Mouse (Mus musculus): ENCODE data around the gene 1700102P08Rik.

Gene 1700102P08Rik

DNA sequence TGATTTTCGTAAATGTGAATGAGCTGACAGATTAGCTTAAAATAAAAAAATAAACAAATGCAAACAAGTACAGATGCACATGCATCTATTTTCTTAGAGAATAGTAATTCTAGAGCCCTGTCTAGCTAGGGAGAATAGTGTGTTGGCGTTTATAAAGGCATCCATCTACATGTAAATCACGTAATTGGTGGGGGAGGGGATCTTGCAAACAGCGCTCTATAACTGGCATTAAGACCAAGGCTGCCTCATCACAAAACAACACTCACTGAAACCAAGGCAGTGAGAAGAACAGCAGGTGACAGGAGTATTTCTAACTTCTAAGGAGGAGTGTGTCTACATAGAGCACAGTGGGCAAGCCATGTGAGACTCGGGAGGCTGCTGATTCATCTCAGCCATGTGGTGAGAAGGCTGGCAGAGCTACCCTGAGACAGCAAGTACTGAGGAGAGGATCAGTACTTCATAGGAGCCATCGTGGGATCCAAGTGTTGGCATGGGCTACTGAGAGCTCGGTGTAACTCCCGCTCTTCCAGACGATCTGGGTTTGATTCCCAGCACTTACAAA lies 18.9 kb downstream of the 1700102P08Rik start:
- WGBS, result 42% methylated on average over 9 of the region's 9 CpGs

DNA sequence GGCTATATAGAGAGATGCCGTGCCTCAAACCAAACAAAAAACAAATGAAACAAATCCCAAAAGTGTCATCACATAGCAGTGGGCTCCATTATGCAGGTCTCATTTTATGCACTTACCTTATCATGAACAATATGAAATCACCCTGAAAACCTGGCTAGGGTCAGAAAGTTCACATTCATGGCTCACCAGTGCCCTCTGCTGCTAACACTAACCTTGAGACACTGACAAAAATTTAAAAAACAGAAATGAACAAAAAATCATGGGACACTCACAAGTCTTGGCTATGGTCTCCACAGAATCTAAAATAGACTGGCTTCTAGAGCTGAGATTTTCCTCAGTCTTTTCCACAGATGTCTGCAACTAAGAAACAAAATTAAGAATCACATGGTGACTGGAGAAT lies 19.6 kb downstream of the 1700102P08Rik start:
- WGBS, result 73% methylated on average over 1 of the region's 1 CpGs

DNA sequence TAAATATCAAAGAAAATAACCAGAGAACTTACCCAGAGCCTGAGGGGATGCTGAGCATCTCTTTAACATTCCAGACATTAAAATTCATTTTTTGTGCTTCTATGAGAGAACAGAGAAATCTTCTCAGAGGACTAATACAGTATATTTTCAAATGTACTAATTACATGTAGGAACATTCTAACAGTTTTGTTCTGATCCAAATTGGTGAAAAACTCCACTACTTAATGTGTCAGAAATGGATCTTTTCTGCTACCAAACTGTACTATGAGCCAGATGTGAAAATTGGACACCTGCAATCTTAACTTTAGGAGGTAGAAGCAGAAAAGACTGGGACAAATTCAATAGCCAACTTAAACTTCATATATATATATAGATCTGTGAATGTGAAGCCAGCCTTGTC lies 35.8 kb downstream of the 1700102P08Rik start, which contains the start of gene Ccdc36:
Ccdc36 (minus strand) TSS at position 101 of the 400 bp plus-strand sequence.

DNA sequence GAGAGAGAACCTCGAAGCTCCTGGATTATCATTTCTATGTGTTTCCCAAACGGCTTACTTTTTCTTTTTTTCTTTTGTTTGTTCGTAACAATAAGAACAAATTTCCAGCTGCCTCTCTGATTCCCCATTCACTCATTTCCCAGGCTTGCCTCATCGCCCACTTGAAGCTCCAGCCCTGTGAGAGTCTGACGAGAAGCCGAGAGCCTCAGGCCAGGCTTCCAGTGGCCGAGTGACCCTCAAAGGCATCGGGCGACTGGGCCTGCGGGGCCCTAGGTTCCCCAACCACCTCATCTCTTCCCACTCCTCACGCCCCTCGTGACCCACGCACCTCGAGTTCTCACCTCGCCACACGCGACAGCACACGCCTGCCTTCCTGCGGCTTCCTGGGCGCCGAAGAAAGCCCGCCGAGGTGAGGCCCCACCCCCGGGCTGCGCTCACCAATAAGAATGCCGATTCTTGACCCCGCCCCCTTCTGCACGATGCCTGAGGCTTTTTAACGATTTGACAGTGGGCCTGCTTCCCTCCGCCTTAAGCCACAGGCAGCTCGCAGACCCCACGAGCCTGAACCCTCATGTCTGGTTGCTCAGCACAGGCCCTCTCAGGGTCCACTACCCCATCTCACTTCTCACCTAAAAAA lies 38.9 kb downstream of the 1700102P08Rik start:
- WGBS, result 60% methylated on average over 32 of the region's 32 CpGs

DNA sequence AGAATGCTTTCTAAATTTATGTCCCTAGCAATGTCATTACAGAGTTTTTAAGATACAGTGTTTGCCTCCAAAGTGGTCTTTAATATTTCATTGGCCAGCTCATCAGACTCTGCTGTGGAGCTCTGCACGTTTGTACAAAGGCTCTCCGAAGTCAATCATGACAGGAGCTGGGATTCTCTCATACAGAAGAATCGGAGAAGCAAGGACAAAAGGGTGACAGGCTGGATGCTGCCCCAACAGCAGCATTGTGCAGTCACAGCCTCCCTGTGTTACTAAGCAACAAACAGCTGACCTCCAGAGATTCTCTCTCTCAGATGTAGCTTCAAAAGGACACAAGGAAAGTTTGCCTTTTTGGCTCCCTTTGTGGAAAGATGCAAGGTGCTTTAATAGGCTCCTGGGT lies 43.6 kb downstream of the 1700102P08Rik start, which contains the start of gene BC048562:
BC048562 (plus strand) TSS at position 301 of the 400 bp plus-strand sequence.
- WGBS, result 79% methylated on average over 3 of the region's 3 CpGs

DNA sequence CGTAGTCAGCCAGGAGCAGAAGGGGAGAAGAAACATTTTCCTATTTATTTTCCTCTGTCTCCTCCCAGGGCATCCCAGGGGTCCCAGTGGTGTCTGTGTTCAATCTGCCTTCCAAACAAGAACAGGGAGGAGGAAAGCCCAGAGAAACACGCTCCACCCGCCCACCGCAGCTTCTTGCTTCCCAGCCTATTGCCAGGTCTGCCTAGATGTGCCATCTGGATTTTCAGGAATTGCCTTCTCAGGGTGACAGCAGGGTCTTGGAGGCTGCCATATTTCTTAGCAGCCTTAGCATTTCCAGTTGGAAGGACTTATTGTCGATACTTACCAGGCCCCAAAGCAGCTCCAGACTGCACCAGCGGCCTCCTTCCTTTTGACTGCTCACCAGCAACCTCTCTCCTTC lies 46.6 kb downstream of the 1700102P08Rik start:
- 64% methylated on average over 6 of the region's 6 CpGs for WGBS

DNA sequence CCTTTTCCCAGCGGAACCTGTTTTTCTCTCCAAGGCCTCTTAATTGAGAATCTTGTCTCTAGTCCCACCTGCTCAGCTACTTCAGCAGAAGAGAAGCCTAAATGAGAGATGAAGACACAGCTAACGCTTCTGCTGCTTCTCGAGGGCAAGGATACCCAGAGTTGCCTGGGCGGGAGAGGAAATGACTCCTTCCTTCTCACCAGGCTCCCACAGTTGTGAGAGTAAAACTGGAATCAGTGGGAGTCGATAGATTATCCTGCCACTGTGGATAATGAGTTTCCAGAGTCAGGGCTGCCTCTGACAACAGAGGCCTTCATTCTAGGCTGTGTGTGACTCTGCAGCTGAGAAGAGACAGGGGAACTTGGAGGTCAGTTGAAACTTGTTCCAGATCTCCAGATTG lies 47.9 kb downstream of the 1700102P08Rik start:
- WGBS, result 32% methylated on average over 5 of the region's 5 CpGs

DNA sequence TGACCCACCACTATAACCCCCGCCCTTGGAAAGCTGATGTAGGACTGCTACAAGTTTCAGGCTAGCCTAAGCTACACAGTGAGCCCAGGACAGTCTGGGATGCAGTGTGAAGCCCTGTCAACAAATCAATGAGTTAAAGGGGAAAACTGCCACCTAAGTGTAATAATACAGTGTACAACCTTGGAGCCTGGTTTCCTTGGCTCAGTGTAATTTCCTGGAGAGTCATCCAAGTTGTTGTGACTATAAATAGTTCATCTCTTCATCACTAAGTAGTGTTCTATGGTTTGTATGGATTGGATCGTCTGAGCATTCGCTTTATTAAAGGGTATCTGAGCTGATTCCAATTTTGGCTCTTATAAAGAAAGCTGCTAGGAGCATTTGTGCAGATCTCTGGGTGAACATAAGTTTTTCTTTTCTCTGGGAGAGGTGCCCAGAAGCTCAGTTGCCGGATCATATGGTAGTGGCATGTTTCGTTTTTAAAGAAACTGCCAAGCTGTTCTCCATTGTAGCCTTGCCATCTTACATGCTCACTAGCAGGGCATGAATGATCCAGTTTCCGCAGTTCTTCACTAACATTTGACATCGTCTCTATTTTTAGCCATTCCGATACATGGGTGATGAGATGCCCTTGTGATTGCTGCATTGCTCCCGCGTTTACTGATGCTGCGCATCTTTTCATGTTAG lies 48.8 kb downstream of the 1700102P08Rik start:
- WGBS, result 34% methylated on average over 11 of the region's 11 CpGs

DNA sequence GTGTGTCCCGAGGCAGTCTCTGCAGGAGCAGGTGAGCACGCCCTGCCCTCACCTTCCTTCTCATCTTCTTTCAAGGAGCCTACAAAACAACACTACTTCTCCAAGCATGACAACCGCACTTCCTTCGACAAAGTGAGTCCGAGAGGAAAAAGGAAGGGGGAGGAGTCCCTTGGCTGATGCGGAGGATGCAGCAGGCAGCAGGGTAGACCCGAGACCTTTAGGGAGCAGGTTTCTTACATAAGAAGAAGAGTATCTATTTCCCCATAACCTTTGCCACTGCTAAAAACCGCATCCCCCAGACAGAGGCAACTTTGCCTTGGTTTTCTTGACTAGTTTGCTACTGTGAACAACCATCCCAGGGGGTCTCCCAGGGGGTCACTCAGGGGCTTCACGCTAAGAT lies 52.5 kb downstream of the 1700102P08Rik start:
- WGBS, result 83% methylated on average over 9 of the region's 9 CpGs

DNA sequence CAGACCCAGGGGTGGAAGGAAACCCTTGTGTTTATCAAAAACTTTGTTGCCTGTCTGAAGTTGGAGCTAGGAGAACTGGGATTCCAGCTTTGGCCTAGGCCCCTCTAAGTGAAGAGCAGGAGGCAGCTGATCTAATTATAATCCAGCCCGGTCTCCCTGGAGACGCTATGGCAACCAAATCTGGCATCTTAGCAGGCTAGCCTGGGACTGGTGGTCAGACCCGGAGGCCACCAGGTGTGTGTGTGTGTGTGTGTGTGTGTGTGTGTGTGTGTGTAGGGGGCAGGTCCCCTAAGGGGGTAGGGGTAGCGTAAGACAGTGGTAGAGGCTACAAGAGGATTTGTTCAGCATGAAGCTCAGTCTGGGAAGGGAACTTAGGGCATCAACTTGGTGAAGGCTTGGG lies 57.3 kb downstream of the 1700102P08Rik start:
- WGBS, result 30% methylated on average over 4 of the region's 4 CpGs

DNA sequence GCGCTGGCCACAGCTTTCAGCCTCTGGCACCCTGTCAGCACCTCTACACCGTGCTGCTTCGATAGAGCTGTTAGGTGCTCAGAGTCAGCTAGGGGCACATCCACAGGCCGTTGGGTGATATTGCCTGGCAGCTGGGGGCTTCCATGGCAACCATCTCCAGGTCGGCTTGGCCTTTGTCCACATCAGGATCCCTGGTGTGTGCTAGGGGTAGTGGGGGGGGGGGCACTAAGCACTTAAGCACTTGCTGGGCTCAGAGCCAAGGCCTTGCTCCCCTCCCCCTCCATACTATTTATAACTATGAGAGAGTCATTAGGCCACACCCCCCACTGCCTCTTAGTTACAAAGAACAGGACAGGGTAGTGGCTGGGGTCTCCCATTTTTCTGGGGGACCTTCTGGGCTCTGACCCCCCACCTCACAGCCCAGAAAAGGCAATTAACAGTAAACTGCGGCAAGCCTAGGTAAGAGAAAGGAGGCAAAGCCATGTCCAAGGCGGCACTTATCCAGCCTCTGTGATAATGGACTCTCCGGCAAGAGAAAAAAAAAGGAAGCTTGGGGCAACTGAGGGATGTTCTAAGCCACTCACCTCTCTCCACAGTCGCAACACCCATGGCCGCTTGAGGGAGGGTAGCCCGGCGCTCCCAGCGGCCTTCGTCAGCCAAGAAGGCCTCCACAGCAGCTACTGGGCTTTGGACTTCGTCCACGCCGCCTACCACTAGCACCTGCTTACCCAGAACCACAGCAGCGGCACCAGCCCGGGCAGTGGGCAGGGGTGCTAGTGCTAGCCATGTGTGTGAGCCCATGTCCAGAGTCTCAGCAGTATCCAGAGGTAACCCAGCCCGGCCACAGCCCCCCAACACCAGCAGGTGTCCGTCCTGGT lies 57.9 kb downstream of the 1700102P08Rik start:
- WGBS, result 50% methylated on average over 21 of the region's 21 CpGs

DNA sequence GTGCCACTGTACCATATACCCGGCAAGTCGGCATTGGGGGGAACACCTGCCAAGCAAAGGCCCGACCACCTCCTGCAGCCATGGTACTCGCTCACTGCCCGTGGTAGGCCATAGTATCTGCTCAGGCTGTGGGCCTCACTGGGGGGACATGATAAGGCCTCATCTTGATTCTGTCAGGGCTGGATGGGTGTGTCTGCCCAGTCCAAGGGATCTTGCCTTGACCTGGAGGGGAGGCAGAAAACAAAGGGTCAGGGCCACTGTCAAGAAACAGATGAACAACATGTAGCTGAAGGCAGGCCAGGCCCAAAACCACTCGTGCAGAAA lies 58.5 kb downstream of the 1700102P08Rik start:
- WGBS, result 86% methylated on average over 6 of the region's 6 CpGs

DNA sequence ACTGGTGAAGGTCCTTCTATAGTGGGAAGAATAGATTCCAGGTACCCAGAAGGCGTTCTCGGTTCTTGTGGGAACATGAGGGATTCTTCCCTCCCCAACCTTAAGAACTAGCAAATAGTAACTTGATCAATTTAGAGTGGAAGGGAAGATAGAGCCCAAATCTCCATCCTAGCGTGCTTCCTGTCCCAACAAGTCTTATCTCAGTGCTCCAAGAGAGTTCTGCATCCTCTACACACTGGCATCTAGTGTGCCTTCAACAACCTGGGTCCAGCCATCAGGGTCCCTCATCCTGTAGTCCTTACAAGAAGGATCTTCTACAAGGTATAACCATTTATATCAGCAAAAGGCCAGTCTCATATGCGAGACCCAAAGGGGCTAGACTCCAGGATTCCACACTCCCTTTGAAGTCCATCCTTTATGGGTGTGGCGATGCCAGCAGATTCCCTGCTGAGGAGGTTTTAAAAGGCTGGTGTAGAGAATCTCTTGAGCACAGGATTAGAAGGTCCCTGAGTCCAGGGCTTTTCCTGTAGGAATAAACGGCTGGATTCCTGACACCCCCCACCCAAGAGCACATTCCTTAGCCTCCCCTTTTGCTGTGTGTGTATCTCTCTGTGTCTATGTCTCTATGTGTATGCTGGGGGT lies 59.0 kb downstream of the 1700102P08Rik start:
- WGBS, result 51% methylated on average over 6 of the region's 6 CpGs

DNA sequence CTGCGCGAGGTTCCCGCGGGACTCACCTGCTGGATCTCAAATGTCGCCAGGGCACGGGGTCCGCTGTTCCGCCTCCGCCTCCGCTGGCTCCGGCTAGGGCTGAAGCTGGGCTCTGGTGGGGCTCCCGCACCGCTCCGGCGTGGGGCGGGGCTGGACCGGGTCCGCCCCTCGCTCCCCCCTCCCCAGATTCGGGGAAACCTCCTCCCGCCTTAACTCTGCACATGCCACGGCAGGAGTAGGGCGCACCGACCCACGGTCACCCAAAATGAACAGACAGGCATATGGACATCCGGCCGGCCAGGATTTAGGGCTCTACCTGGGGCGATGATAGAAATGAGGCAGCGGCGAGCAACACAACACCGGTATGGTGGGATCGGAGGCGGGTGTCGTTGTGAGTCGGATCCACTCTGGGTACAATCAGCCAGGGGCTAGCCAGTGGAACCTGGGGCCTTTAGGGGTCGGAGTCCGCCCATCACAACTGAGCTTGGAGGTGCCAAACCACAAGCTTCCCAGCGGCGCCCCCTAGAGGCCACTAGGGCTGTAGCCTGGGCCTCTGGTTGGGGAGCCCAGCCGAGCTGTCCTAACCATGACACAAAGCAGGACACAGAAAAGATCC lies 59.8 kb downstream of the 1700102P08Rik start:
- under 1% methylated on average over 40 of the region's 40 CpGs for WGBS

DNA sequence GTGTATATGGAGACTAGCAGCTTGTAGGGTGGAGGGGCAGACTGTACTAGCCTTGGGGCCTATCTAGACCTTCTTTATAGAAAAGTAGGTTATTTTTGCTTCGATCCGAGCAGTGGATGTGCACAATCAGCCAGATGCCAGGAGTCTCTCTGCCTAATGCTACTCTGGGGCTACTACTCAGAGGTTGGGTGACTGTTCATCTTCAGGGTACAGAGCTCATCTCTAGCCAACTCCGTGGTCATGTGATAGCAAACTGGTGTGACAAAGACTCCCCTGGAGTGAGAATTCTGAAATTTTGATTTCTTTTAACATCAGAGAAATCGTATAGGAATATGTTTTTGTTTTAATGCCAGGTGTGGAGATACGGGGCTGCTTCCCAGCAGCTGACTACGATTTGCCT lies 60.3 kb downstream of the 1700102P08Rik start:
- WGBS, result 25% methylated on average over 6 of the region's 6 CpGs

DNA sequence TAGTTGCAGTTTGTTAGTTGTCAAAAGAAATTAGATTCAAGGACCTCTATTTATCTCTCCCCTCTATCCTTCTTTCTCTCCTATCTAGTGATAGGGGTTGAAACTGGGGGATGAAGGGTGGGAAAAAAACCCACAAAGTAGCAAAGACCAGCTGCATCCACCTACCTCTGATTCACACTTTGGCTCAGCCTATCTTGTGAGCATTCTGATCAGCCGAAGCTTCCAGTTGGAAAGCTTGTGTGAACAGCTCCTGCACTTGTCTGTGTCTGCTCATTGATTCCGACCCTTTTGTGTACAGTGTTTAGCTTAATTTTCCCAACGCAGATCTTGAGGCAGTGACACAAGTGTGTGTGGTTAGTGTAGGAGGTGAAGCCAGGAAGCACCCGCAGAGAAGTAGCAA lies 60.9 kb downstream of the 1700102P08Rik start:
- WGBS, result 29% methylated on average over 4 of the region's 4 CpGs

DNA sequence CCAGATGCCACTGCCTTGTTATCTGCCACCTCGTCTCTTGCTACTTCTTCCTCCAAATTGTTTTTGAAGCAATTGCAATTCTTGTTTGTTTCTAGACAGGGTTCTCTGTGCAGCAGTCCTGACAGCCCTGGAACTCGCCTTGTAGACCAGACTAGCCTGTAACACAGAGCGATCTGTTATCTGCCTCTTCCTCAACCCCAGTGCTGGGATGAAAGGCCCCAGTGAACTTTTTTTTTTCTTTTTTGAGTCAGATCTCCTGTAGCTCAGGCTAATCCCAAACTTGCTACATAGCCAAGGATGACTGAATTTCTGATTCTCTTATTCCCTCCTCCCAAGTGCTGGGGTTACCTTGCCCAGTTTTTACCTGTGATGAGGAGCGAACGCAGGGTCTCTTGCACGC lies 61.8 kb downstream of the 1700102P08Rik start:
- 81% methylated on average over 6 of the region's 6 CpGs for WGBS

DNA sequence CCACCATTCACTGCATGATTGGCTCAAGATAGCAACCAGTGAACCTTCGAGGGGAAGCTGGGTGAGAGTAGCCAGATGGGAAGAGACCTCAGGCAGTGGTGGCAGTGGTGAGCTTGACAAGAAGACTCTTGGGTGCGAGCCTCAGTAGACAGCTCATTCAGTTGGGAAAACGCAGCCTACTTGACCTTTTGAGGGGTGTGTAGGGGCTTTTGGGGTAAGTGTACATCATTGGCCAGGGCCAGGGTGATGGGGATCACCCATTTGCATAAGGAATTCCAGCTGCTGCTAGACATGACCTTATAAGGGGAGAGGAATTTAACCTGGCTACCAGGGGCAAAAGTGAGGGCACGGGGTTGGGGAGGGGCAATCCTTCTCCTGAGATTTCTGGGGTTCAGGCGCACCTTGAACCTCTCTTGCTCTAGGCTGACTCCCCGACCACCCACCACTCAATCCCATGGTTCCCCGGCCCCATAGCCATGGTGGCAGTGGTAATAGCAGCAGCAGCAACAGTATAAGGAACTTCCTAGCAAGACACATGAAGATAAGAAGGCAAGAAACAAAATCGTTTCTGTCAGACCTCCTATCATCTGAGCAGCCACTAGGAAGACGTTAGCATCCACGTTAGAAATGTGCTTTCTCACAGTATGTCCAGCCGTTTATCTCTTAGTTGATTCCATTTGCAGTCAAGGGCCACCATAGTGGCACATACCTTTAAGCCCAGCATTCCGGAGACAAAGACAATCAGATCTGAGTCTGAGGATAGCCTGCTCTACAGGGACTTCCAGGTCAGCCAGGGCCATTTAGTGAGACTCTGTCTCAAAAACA lies 63.4 kb downstream of the 1700102P08Rik start:
- 82% methylated on average over 12 of the region's 12 CpGs for WGBS

DNA sequence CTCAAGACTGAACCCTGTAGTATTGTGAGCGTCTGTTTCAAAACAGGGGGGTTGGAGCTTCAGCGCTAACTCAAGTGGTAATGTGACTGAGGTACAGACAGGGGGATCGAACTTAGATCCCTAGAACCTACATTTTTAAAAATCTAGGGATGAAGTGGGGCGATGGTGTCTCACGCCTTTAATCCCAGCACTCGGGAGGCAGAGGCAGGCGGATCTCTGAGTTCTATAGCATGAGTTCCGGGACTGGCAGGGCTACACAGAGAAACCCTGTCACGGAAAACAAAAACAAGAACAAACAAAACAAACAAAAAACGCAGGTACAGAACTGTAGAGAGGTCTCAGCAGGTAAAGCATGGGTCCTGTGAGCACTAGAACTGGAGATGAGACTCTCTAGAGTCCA lies 64.3 kb downstream of the 1700102P08Rik start:
- WGBS, result 90% methylated on average over 10 of the region's 10 CpGs

DNA sequence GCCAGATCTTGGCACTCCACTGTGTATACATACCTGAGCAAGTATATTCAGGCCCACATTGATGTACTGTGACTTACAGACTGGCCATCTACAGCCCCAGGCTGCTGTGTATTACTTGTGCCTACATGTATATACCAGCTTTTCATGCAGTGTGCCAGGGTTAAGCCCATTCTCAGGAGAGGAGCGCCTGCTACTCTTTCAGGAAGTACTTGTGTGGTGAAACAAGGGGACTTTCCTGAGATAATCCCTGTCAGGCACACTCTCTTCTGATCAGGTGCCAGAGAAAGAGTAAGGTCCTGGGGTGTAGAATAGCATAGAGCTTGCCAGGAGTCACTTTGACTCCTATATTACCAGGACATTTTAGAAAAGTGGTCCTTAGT lies 67.3 kb downstream of the 1700102P08Rik start:
- WGBS, result 80% methylated on average over 1 of the region's 1 CpGs
